In genomic region chr10:82762756-82763681, GRCm38 (mm10) we compare ENCODE assay signal across 8 mouse cellular contexts. TPM values are rescaled to one million over a fixed set of nuclear protein-coding genes. Genes with fewer than 3 reads are reported as not detected.
DNase-seq lines count a peak whose midpoint lies in the region; ATAC-seq and TF ChIP-seq lines count a peak whose summit lies in the region.

No protein-coding gene starts in this region.

- H3K9ac ChIP-seq in forebrain, embryonic 13.5 days = peak overlapping the region; percentile 99
- H3K9ac ChIP-seq in intestine, embryonic 16.5 days (ENCODE audit: low read depth, low read length) = peak overlapping the region; percentile 98
- peak overlapping the region; percentile 94 for H3K9ac ChIP-seq in lung, embryonic 15.5 days

- intact Hi-C loops in left cerebral cortex, adult 2 months (cut with DNase I) = loop anchor here (1.0 to 5.0 kb wide), 2 partner anchors 61 to 97 kb away; no protein-coding TSS in a partner anchor

- no peaks in the 10 kb centered on the region for H3K27me3 ChIP-seq in forebrain, embryonic 13.5 days
- H3K27me3 ChIP-seq in intestine, embryonic 16.5 days (replicated peaks; ENCODE audit: control insufficient read depth, insufficient read depth, low read length) = no peaks in the 10 kb centered on the region
- H3K27me3 ChIP-seq in lung, embryonic 15.5 days = no peaks in the 10 kb centered on the region

- no peaks in the 10 kb centered on the region for H3K9me3 ChIP-seq in forebrain, embryonic 13.5 days (replicated peaks)
- no peaks in the 10 kb centered on the region for H3K9me3 ChIP-seq in intestine, embryonic 16.5 days (ENCODE audit: control insufficient read depth, low read length)
- H3K9me3 ChIP-seq in lung, embryonic 15.5 days = no peaks in the 10 kb centered on the region

- DNase-seq in left cerebral cortex, adult 2 months (ENCODE audit: extremely low spot score in 1 of 2, low spot score in 2 of 2) = peak; percentile 31 to 41
- no peak for DNase-seq in left cerebral cortex, adult 11 months (ENCODE audit: low spot score)
- DNase-seq in retina, postnatal 1 day = peak; percentile 52
- no peak for DNase-seq in layer of hippocampus, postnatal 25 days (ENCODE audit: extremely low spot score in 1 of 2, low spot score in 1 of 2)

- ATAC-seq in forebrain, embryonic 13.5 days = peak; percentile 4; the same call in 1 of the 2 replicates
- peak; percentile 29 for ATAC-seq in intestine, embryonic 16.5 days
- peak; percentile 40; the same call in 1 of the 2 replicates for ATAC-seq in lung, embryonic 15.5 days (ENCODE audit: borderline replicate concordance, extremely low read depth, low FRiP score, low TSS enrichment)

- WGBS in forebrain, embryonic 13.5 days = under 1% methylated on average over 43 of the region's 48 CpGs
- under 1% methylated on average over 43 of the region's 48 CpGs for WGBS in intestine, embryonic 16.5 days
- under 1% methylated on average over 40 of the region's 48 CpGs for WGBS in lung, embryonic 15.5 days

- H3K4me1 ChIP-seq in brown adipose tissue, adult 24 weeks (ENCODE audit: control insufficient read depth, insufficient read depth, insufficient read length, low read length) = peaks cover 11% of the 10 kb centered on the region
- H3K4me1 ChIP-seq in forebrain, embryonic 13.5 days = peaks cover 50% of the 10 kb centered on the region
- peaks cover 24% of the 10 kb centered on the region for H3K4me1 ChIP-seq in intestine, embryonic 16.5 days (ENCODE audit: control insufficient read depth, insufficient read depth, low read length)
- peaks cover 24% of the 10 kb centered on the region for H3K4me1 ChIP-seq in lung, embryonic 15.5 days

- H3K4me2 ChIP-seq in forebrain, embryonic 13.5 days = peak overlapping the region; percentile 78
- peak overlapping the region; percentile 65 for H3K4me2 ChIP-seq in intestine, embryonic 16.5 days (ENCODE audit: low read depth, low read length)
- H3K4me2 ChIP-seq in lung, embryonic 15.5 days = peak overlapping the region; percentile 57

- peaks cover 32% of the 10 kb centered on the region for H3K36me3 ChIP-seq in forebrain, embryonic 13.5 days (ENCODE audit: poor library complexity, severe bottlenecking)
- peaks cover 8% of the 10 kb centered on the region; the same call in 1 of the 2 replicates for H3K36me3 ChIP-seq in intestine, embryonic 16.5 days (ENCODE audit: control insufficient read depth, insufficient read depth, low read length)
- H3K36me3 ChIP-seq in lung, embryonic 15.5 days = peaks cover 23% of the 10 kb centered on the region

- peak overlapping the region; percentile 88 for H3K27ac ChIP-seq in left cerebral cortex, adult 2 months
- H3K27ac ChIP-seq in brown adipose tissue, adult 24 weeks (replicated peaks; ENCODE audit: low read depth, low read length) = peak overlapping the region; percentile 20; the same call in 1 of the 2 replicates
- H3K27ac ChIP-seq in forebrain, embryonic 13.5 days = peak overlapping the region; percentile 100
- peak overlapping the region; percentile 100 for H3K27ac ChIP-seq in intestine, embryonic 16.5 days (ENCODE audit: low read length)
- H3K27ac ChIP-seq in lung, embryonic 15.5 days = peak overlapping the region; percentile 100

- no peak for TF ChIP-seq CTCF in left cerebral cortex, adult 2 months (IDR thresholded peaks at IDR 0.05)

- H3K4me3 ChIP-seq in left cerebral cortex, adult 2 months = peak overlapping the region; percentile 77
- H3K4me3 ChIP-seq in brown adipose tissue, adult 24 weeks (ENCODE audit: insufficient read depth, low read depth, low read length) = peak overlapping the region; percentile 70
- peak overlapping the region; percentile 86 for H3K4me3 ChIP-seq in forebrain, embryonic 13.5 days
- H3K4me3 ChIP-seq in intestine, embryonic 16.5 days (ENCODE audit: low read length) = peak overlapping the region; percentile 85
- peak overlapping the region; percentile 87 for H3K4me3 ChIP-seq in lung, embryonic 15.5 days

RNA-seq across cellular contexts. Expression of gene Nfyb, which starts 0.9 kb away (rescaled TPM):
- total RNA-seq in left cerebral cortex, adult 2 months (2021) = 10 to 100 TPM; 57.3 to 60.2 TPM
- polyA plus RNA-seq in brown adipose tissue, adult 24 weeks (2012; ENCODE audit: insufficient read depth, insufficient read length, missing spikeins) = 9.2 and 10.9 TPM in 2 replicates
- polyA plus RNA-seq in forebrain, embryonic 13.5 days (2015; fragmentation: Nextera tagmentation; extraction: Ambion mirVana) = 65.3 and 68.9 TPM in 2 replicates
- polyA plus RNA-seq in intestine, embryonic 16.5 days (2015; fragmentation: Nextera tagmentation; extraction: Ambion mirVana) = 31.4 and 34.7 TPM in 2 replicates
- polyA plus RNA-seq in lung, embryonic 15.5 days (2015; fragmentation: Nextera tagmentation; extraction: Ambion mirVana) = 47.6 and 50.1 TPM in 2 replicates
- total RNA-seq in layer of hippocampus, postnatal 25 days (2021) = 10 to 100 TPM; 58.4 to 67.7 TPM

Comparison
In these comparisons a context has a peak if more than half of its experiments do, and no peak if none do; other contexts are left out.
1. DNase-seq: peak in left cerebral cortex, adult 2 months (2 of 2) and retina, postnatal 1 day (single experiment); none in left cerebral cortex, adult 11 months (single experiment) and layer of hippocampus, postnatal 25 days (0 of 2).
2. H3K27ac ChIP-seq: peak in every context shown above with its lines; median percentile 100 in forebrain, embryonic 13.5 days; 100 in intestine, embryonic 16.5 days; 100 in lung, embryonic 15.5 days; 88 in left cerebral cortex, adult 2 months; 20 in brown adipose tissue, adult 24 weeks.
3. Peak in every context shown above with its lines, with median percentiles within 50 percentile points of each other: H3K4me3 ChIP-seq, ATAC-seq, H3K4me2 ChIP-seq and H3K9ac ChIP-seq.